Mouse (Mus musculus) c-Kit-positive CD71-negative TER-119-negative erythroid progenitor cells, embryonic 14.5 days (primary cell): ENCODE data around the gene Fgf23.

Experiments used
- DNase-seq: peaks from one replicate; pipeline ENCODE4 v3.0.0-alpha.2; 2013; ENCODE audit warnings: low read depth

Gene Fgf23

GRCm38 (mm10) chr6:127072817-127073216 lies at the start of gene Fgf23:
Fgf23 (plus strand) TSS chr6:127072902.
- no peak for DNase-seq

- no peak for DNase-seq
Observed at GRCm38 (mm10) chr6:127024836-127025235, 47.9 kb upstream of the Fgf23 start.

GRCm38 (mm10) chr6:127034760-127035159 lies 37.9 kb upstream of the Fgf23 start:
- DNase-seq: peak; percentile 42

GRCm38 (mm10) chr6:127044909-127045308 lies 27.8 kb upstream of the Fgf23 start:
- no peak for DNase-seq

GRCm38 (mm10) chr6:127050847-127051246 lies 21.9 kb upstream of the Fgf23 start:
- DNase-seq: no peak

- DNase-seq: no peak
Observed at GRCm38 (mm10) chr6:127056990-127057588, 15.6 kb upstream of the Fgf23 start.

- no peak for DNase-seq
Observed at GRCm38 (mm10) chr6:127059975-127060374, 12.7 kb upstream of the Fgf23 start.

- no peak for DNase-seq
Observed at GRCm38 (mm10) chr6:127063915-127064314, 8.8 kb upstream of the Fgf23 start.

- DNase-seq: no peak
Observed at GRCm38 (mm10) chr6:127064815-127065214, 7.9 kb upstream of the Fgf23 start.

- DNase-seq: peak; percentile 26
Observed at GRCm38 (mm10) chr6:127079867-127080731, 7.4 kb downstream of the Fgf23 start.

- no peak for DNase-seq
Observed at GRCm38 (mm10) chr6:127081820-127082219, 9.1 kb downstream of the Fgf23 start.

GRCm38 (mm10) chr6:127086739-127087138 lies 14.0 kb downstream of the Fgf23 start:
- peak; percentile 70 for DNase-seq

- DNase-seq: no peak
Observed at GRCm38 (mm10) chr6:127094565-127094964, 21.9 kb downstream of the Fgf23 start.

- no peak for DNase-seq
Observed at GRCm38 (mm10) chr6:127103506-127104275, 31.0 kb downstream of the Fgf23 start.

GRCm38 (mm10) chr6:127104396-127105029 lies 31.8 kb downstream of the Fgf23 start:
- DNase-seq: no peak

- no peak for DNase-seq
Observed at GRCm38 (mm10) chr6:127105107-127105506, 32.4 kb downstream of the Fgf23 start.

GRCm38 (mm10) chr6:127106189-127106588 lies 33.5 kb downstream of the Fgf23 start:
- DNase-seq: no peak

- DNase-seq: no peak
Observed at GRCm38 (mm10) chr6:127106726-127107125, 34.0 kb downstream of the Fgf23 start.

GRCm38 (mm10) chr6:127107413-127107812 lies 34.7 kb downstream of the Fgf23 start:
- DNase-seq: no peak

- no peak for DNase-seq
Observed at GRCm38 (mm10) chr6:127108368-127109060, 35.8 kb downstream of the Fgf23 start.

- peak; percentile 86 for DNase-seq
Observed at GRCm38 (mm10) chr6:127109402-127109930, 36.8 kb downstream of the Fgf23 start, which contains the start of gene Tigar. Tigar (minus strand) TSS chr6:127109557.
